Mouse (Mus musculus): ENCODE data around the gene Zfp941.
"Not testable (repeated sequence)": the region's sequence is repeated elsewhere in the genome, so short reads cannot be mapped to it uniquely, and the experiment has no call there.

The Zfp941 gene

GRCm38 (mm10) chr7:140780548-140780947 lies 41.4 kb downstream of the Zfp941 start:
- DNase-seq (ENCODE audit: low spot score), result no peak

GRCm38 (mm10) chr7:140765888-140766739 lies 55.9 kb downstream of the Zfp941 start:
- DNase-seq (ENCODE audit: low spot score), result no peak

GRCm38 (mm10) chr7:140765391-140765790 lies 56.6 kb downstream of the Zfp941 start:
- not testable (repeated sequence) for DNase-seq (ENCODE audit: low spot score)

GRCm38 (mm10) chr7:140763447-140764020 lies 58.4 kb downstream of the Zfp941 start, which contains the start of gene Cyp2e1:
Gene Cyp2e1 (plus strand): TSS chr7:140763739.
- no peak for DNase-seq (ENCODE audit: low spot score)

- DNase-seq (ENCODE audit: low spot score), result no peak
Measured at GRCm38 (mm10) chr7:140760647-140761046, 61.3 kb downstream of the Zfp941 start.
